Mouse (Mus musculus): ENCODE measurements at regions not wholly inside any gene's neighbourhood (a gene's known extent, or its start where the extent isn't known, plus 50 kb on each side); places are given as distances from the start of the nearest gene placed in this dataset.

- DNase-seq (ENCODE audit: low spot score in 2 of 2): no peak
Observed at GRCm38 (mm10) chr1:101113266-101113849, 1340.8 kb downstream of the Cntnap5b start.

- DNase-seq (ENCODE audit: low spot score in 2 of 2): peak in 1 of 2 experiments; percentile 2
Observed at GRCm38 (mm10) chr1:101122091-101122825, 1349.7 kb downstream of the Cntnap5b start.

- no peak for DNase-seq (ENCODE audit: low spot score in 2 of 2)
Observed at GRCm38 (mm10) chr1:101127242-101127641, 1354.7 kb downstream of the Cntnap5b start.

GRCm38 (mm10) chr1:101166666-101167065 is 1394.1 kb downstream of the Cntnap5b start:
- DNase-seq (ENCODE audit: low spot score in 2 of 2): no peak

All from frontal cortex, postnatal 36 days (tissue).